Mouse (Mus musculus): ENCODE results near the gene Atp5b.

GRCm38 (mm10) chr10:128053001-128053400 lies 30.1 kb upstream of the Atp5b start:
- TF ChIP-seq CTCF (conservative IDR thresholded peaks at IDR 0.05; ENCODE audit: low read length) (no peak), POU5F1 (IDR thresholded peaks at IDR 0.05; ENCODE audit: borderline replicate concordance, low read length) (no peak)

Measured in E14TG2a.4 (cell line).